Mouse (Mus musculus): ENCODE data around the gene Mccc2. TPM values are rescaled to one million over a fixed set of nuclear protein-coding genes. Genes with fewer than 3 reads are reported as not detected.

Mccc2 gene
- total and polyA plus RNA-seq, 3 experiments: 63.3 to 87.3 (median 66.6) TPM

- no peak for DNase-seq
Observed at GRCm38 (mm10) chr13:99939320-99939671, 76.1 kb downstream of the Mccc2 start.

GRCm38 (mm10) chr13:99938606-99939319 is 76.7 kb downstream of the Mccc2 start:
- no peak for DNase-seq

DNA sequence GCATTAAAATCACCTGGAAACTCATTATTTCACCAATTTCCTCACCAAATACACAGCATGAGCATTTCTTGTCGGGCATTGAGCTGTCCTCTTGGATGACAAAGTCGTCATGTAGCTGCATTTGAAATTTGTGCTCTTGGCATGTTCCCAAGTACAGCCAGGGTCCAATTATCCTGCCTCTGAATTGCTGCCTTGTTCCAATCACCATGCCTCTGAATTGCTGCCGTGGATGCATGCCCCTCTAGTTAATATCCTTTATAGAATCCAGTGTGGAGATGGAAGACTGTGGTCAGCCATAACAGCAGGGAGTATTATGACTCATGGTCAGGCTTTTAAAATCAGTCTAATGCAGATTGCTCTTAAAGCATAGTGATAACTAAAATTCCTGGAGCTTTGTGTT is 77.7 kb downstream of the Mccc2 start:
- DNase-seq: no peak

- no peak for DNase-seq
Observed at GRCm38 (mm10) chr13:99932406-99932805, 83.0 kb downstream of the Mccc2 start.

- DNase-seq: no peak
Observed at GRCm38 (mm10) chr13:99931502-99931901, 83.9 kb downstream of the Mccc2 start.

DNA sequence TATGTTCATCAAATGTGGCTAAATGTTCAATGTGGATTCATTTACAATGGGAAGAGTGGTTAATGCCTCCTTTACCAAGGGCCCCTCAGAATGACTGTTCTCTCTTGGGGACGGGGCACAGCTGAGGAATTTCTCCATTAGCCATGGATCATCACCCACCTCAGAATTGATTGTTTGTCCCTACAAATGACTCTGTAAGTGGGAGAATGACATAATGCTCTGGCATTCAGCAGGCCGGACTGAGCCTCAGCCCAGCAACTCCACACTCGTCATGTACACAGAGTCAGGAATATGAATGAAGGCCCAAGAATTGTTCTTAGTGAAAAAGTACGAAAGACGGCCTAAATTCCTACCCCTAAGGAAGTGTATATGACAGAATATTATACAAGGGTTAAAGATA is 89.2 kb downstream of the Mccc2 start:
- no peak for DNase-seq

DNA sequence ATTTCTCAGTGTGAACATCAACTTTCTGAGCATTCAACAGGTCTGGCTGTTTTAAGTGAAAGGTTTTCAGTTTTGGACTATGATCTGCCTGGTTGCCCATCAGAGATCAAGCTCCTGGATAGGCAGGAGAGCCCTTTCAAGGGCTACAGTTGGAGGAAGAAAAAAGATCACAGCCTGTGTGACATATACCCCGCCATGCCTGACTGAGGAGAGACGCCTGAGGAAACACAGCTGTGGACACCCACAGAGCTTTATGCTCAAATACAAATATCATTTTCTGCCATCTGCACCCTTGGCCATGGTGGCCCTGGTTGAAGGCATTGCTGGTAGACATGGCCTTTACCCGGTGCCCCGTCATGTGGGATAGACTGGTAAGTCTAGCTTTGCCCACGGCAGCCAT is 99.8 kb downstream of the Mccc2 start:
- DNase-seq: no peak

DNA sequence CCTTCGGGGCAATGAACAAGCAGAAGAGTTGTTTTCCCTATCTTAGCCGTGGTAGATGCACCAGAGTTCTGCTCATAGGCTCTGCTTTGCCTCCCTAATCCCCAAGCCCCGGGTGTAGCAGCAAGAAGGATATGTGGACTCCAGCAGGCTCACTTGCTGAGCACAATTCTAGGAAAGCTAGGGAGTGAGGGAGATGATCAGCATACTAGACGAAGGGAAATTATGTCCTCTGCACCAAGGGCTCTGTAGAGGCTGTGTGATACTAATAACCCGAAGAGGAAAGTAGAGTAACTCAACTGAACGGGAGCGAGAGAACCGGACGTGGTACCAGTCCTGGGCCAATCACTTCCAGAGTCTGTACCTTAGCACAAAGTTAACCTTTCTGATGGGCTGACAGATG is 114.5 kb downstream of the Mccc2 start, which contains the start of gene Cartpt:
Gene Cartpt (minus strand): TSS at position 127 of the 400 bp plus-strand sequence.
- DNase-seq: no peak

- DNase-seq: peak; percentile 57
Observed at GRCm38 (mm10) chr13:99900557-99900892, 114.9 kb downstream of the Mccc2 start.

DNA sequence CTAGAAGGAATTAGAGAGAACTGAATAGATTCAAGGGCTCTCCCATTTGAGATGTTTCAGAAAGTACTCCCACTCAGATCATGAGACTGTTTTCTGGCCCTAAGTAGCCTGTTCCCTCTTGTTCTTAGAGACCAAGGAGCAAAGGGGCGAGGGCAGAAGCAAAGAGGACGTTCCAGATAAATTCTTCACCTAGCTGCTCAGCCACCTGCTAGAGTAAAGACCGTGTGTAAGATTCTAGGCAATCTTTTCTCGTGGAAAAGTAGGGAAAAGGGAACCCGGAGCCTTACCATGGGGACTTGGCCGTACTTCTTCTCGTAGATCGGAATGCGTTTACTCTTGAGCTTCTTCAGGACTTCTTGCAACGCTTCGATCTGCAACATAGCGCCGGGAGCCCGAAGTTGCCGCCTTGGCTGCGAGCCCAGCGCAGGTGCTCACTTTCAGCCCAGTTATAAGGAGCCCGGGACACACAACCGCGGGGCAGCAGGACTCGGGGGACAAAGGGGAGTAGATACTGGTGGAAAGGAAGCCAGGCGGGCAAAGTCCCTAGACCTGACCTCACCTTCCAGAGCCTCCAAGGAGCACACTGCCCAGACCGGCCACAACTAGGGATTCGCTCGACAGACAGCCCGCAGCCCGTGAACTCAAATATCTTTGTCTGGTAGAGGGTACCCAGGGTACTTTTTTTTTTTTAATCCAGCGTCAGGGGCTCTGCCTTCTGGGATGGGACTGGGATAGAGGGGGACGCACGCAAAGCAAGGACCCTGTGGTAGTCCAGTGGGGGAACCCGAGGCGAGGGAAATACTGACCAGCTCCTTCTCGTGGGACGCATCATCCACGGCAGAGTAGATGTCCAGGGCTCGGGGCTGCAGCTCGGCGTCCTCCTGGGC is 115.5 kb downstream of the Mccc2 start:
- DNase-seq: no peak

DNA sequence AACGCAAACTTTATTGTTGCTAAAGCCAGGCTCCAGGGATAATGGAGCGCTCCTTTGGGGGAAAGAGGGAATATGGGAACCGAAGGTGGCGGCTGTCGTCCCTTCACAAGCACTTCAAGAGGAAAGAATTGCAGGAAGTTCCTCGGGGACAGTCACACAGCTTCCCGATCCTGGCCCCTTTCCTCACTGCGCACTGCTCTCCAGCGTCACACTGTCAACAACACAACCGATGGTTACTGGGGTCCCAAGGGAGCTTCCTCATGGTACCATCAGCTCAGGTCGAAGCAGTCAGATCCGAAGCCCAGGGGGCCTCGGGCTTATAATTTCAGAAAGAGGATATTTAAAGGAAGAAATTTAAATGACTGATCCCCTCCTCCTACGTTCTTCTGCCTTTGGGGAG is 116.6 kb downstream of the Mccc2 start:
- no peak for DNase-seq

Other genes starting within 250 kb of the Mccc2 start
- 10 to 100 TPM; 11.6 to 17.3 TPM for gene Cartpt, start 114.5 kb downstream of the Mccc2 start, total RNA-seq (2021)
- 2.4 and 9.3 TPM in 2 replicates for gene Cartpt, start 114.5 kb downstream of the Mccc2 start, polyA plus RNA-seq (2012; rRNA removed)
- 10 to 100 TPM; 17.3 to 45.7 TPM for gene Bdp1, start 88.4 kb upstream of the Mccc2 start, total RNA-seq (2021)
- 0.73 and 1.3 TPM in 2 replicates for gene Bdp1, start 88.4 kb upstream of the Mccc2 start, polyA plus RNA-seq (2012; rRNA removed)
- gene Serf1, start 92.4 kb upstream of the Mccc2 start, total RNA-seq (2021): 10 to 100 TPM; 12.4 to 31.1 TPM
- 11.7 and 24.1 TPM in 2 replicates for gene Serf1, start 92.4 kb upstream of the Mccc2 start, polyA plus RNA-seq (2012; rRNA removed)
- gene Smn1, start 109.2 kb upstream of the Mccc2 start, total RNA-seq (2021): 10 to 100 TPM; 34.5 to 39.6 TPM
- gene Smn1, start 109.2 kb upstream of the Mccc2 start, polyA plus RNA-seq (2012; rRNA removed): 8.7 and 13.3 TPM in 2 replicates
- 1 to 10 TPM; 1.8 to 2.1 TPM for gene Naip2, start 186.5 kb upstream of the Mccc2 start, total RNA-seq (2021)
- 0.50 and 0.55 TPM in 2 replicates for gene Naip2, start 186.5 kb upstream of the Mccc2 start, polyA plus RNA-seq (2012; rRNA removed)
- 1 to 10 TPM; 1.1 to 7.7 TPM for gene Naip5, start 230.7 kb upstream of the Mccc2 start, total RNA-seq (2021)
- gene Naip5, start 230.7 kb upstream of the Mccc2 start, polyA plus RNA-seq (2012; rRNA removed): 2.4 and 4.6 TPM in 2 replicates

Measured in adrenal gland, adult 2 months (tissue).